Mouse (Mus musculus): ENCODE data around the gene Tmem218. TPM values are rescaled to one million over a fixed set of nuclear protein-coding genes. Genes with fewer than 3 reads are reported as not detected.

The Tmem218 gene
- polyA plus RNA-seq, 1 experiment, result 3.9 TPM

DNA sequence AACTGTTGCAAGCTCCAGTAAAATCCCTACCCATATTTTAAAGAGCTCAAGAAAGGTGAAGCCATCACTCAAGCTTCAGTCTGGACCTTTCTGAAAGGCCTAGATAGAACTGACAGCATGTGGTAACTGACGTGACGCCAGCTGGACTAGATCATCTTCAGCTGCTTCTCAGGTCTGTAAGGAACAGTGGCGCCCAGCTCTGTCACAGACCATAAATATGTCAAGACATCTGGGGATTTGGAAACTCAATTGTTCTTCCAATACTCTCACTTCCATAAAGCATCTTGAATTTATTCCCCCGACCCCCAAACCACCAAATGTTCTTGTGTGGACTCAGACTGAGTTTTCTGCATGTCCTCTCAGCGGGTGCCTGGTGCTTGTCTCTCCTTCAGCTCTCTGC is 7.6 kb upstream of the Tmem218 start:
- no peak overlapping the region for H3ac ChIP-seq (ENCODE audit: control insufficient read depth, insufficient read length)
- no peak overlapping the region for H3K4me2 ChIP-seq (ENCODE audit: low read depth)
- peaks cover 10% of the 10 kb centered on the region for H3K27me3 ChIP-seq (ENCODE audit: control insufficient read depth, insufficient read depth, insufficient read length)
- H3K36me3 ChIP-seq (ENCODE audit: control insufficient read depth, insufficient read depth), result no peaks in the 10 kb centered on the region
- no peak overlapping the region for H3K4me3 ChIP-seq
- TF ChIP-seq MAX (IDR thresholded peaks at IDR 0.05; ENCODE audit: low read depth) (no peak), E2F4 (IDR thresholded peaks at IDR 0.05; ENCODE audit: insufficient read depth) (no peak)
- H3K79me2 ChIP-seq (ENCODE audit: control insufficient read depth, insufficient read depth), result no peaks in the 10 kb centered on the region

- H3K36me3 ChIP-seq (ENCODE audit: control insufficient read depth, insufficient read depth), result no peaks in the 10 kb centered on the region
- H3K4me3 ChIP-seq, result no peak overlapping the region
- no peaks in the 10 kb centered on the region for H3K79me2 ChIP-seq (ENCODE audit: control insufficient read depth, insufficient read depth)
- TF ChIP-seq MYOG (IDR thresholded peaks at IDR 0.05; ENCODE audit: control insufficient read depth in 1 of 3, insufficient read depth in 1 of 3, insufficient read length in 2 of 3, low read depth in 2 of 3), result no peak
- TF ChIP-seq TCF3 (IDR thresholded peaks at IDR 0.05; ENCODE audit: insufficient read length, low read depth), result no peak
- no peak for TF ChIP-seq USF1 (IDR thresholded peaks at IDR 0.05; ENCODE audit: low read depth)
- TF ChIP-seq MYOD1 (IDR thresholded peaks at IDR 0.05; ENCODE audit: control insufficient read depth in 1 of 3, insufficient read length in 2 of 3, low read depth in 2 of 3), result no peak
- TF ChIP-seq REST (IDR thresholded peaks at IDR 0.05; ENCODE audit: insufficient read depth, insufficient read length), result no peak
- TF ChIP-seq TCF12 (IDR thresholded peaks at IDR 0.05; ENCODE audit: insufficient read depth, poor library complexity, severe bottlenecking), result no peak
- no peak for TF ChIP-seq CEBPB (IDR thresholded peaks at IDR 0.05; ENCODE audit: insufficient read depth, poor library complexity, severe bottlenecking)
- no peak for TF ChIP-seq POLR2AphosphoS2 (IDR thresholded peaks at IDR 0.05; ENCODE audit: insufficient read length, low read depth)
- TF ChIP-seq SRF (IDR thresholded peaks at IDR 0.05; ENCODE audit: control insufficient read depth, insufficient read length, low read depth), result no peak
- no peak for TF ChIP-seq POLR2A (IDR thresholded peaks at IDR 0.05; ENCODE audit: insufficient read length, low read depth)
- no peak for TF ChIP-seq MAX (IDR thresholded peaks at IDR 0.05; ENCODE audit: low read depth)
- no peak overlapping the region for H3K4me2 ChIP-seq (ENCODE audit: low read depth)
- no peak overlapping the region for H3ac ChIP-seq (ENCODE audit: control insufficient read depth, insufficient read length)
- H3K27me3 ChIP-seq (ENCODE audit: control insufficient read depth, insufficient read depth, insufficient read length), result no peaks in the 10 kb centered on the region
Measured at GRCm38 (mm10) chr9:37203884-37204283, 4.1 kb upstream of the Tmem218 start.

DNA sequence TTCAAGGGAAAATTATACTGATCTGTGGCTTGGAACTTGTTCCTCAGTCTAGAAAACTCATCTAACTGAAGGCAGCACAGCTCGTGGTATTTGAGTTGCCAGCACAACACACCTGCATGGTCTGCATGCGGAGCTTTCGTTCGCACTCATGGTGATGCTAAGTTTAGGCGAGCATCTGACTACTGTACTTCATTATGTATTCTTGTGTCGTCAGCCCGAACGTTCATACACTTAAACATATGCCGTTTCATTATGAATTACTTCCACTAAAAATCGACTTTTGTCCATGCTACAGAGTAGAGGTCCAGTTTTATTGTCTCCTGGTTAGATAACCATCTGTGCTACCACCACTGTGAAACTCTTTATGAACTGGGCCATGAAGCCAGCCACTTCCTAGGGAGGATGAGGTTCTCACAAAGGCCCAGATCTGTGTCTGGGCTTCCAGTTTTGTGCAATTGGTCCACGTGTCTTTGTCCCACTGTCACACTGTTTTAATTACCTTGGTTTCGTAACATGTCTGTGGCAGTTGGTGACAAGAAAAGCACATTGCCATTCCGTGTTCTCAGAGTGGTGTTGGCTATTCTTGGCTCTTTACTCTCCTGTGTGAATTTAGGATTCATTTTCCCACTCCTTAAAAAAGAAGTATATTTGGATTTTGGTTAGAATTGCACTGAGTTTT is 5.2 kb downstream of the Tmem218 start:
- Histone ChIP-seq H3ac (ENCODE audit: control insufficient read depth, insufficient read length) (no peak overlapping the region), H3K27me3 (ENCODE audit: control insufficient read depth, insufficient read depth, insufficient read length) (no peaks in the 10 kb centered on the region), H3K79me2 (ENCODE audit: control insufficient read depth, insufficient read depth) (no peaks in the 10 kb centered on the region), H3K4me3 (no peak overlapping the region), H3K36me3 (ENCODE audit: control insufficient read depth, insufficient read depth) (no peaks in the 10 kb centered on the region), H3K4me2 (ENCODE audit: low read depth) (no peak overlapping the region)
- TF ChIP-seq CEBPB (IDR thresholded peaks at IDR 0.05; ENCODE audit: insufficient read depth, poor library complexity, severe bottlenecking) (no peak), MYOG (IDR thresholded peaks at IDR 0.05; ENCODE audit: control insufficient read depth in 1 of 3, insufficient read depth in 1 of 3, insufficient read length in 2 of 3, low read depth in 2 of 3) (no peak), MYOD1 (IDR thresholded peaks at IDR 0.05; ENCODE audit: control insufficient read depth in 1 of 3, insufficient read length in 2 of 3, low read depth in 2 of 3) (no peak), MAX (IDR thresholded peaks at IDR 0.05; ENCODE audit: low read depth) (no peak), POLR2A (IDR thresholded peaks at IDR 0.05; ENCODE audit: insufficient read length, low read depth) (no peak), SRF (IDR thresholded peaks at IDR 0.05; ENCODE audit: control insufficient read depth, insufficient read length, low read depth) (no peak), USF1 (IDR thresholded peaks at IDR 0.05; ENCODE audit: low read depth) (no peak), TCF3 (IDR thresholded peaks at IDR 0.05; ENCODE audit: insufficient read length, low read depth) (no peak), TCF12 (IDR thresholded peaks at IDR 0.05; ENCODE audit: insufficient read depth, poor library complexity, severe bottlenecking) (no peak), REST (IDR thresholded peaks at IDR 0.05; ENCODE audit: insufficient read depth, insufficient read length) (no peak), POLR2AphosphoS2 (IDR thresholded peaks at IDR 0.05; ENCODE audit: insufficient read length, low read depth) (no peak), E2F4 (IDR thresholded peaks at IDR 0.05; ENCODE audit: insufficient read depth) (no peak)

DNA sequence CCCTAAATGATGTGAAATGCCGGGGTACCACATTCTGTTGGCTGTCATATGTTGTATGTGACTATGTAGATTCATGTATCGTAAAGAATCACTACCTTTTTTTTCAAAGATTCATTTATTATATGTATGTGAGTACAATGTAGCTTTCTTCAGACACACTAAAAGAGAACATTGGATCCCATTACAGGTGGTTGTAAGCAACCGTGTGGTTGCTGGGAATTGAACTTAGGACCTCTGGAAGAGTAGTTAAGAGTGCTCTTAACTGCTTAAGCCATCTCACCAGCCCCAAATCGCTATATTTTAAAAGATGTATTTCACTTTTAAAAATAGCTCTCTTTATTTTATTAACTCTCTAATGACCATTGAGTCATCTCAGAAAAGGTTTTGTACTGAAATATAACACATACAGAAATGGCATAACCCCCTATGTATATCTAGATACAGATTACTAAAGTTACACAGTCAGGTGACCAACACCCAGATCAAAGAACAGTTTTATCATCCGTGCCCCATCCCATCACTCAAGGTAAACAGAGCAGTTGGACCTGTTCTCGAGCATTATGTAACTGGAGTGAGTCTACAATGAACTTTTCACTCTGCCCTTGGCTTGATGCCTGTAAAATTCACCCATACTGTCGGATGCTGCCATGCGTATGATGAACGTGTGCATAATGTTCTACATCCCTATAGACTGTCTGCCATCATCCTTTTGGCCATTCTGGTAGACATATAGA is 6.5 kb downstream of the Tmem218 start:
- H3K36me3 ChIP-seq (ENCODE audit: control insufficient read depth, insufficient read depth), result no peaks in the 10 kb centered on the region
- TF ChIP-seq TCF12 (IDR thresholded peaks at IDR 0.05; ENCODE audit: insufficient read depth, poor library complexity, severe bottlenecking) (no peak), REST (IDR thresholded peaks at IDR 0.05; ENCODE audit: insufficient read depth, insufficient read length) (no peak), USF1 (IDR thresholded peaks at IDR 0.05; ENCODE audit: low read depth) (no peak)
- no peaks in the 10 kb centered on the region for H3K27me3 ChIP-seq (ENCODE audit: control insufficient read depth, insufficient read depth, insufficient read length)
- H3ac ChIP-seq (ENCODE audit: control insufficient read depth, insufficient read length), result no peak overlapping the region
- no peak overlapping the region for H3K4me3 ChIP-seq
- H3K4me2 ChIP-seq (ENCODE audit: low read depth), result no peak overlapping the region
- no peaks in the 10 kb centered on the region for H3K79me2 ChIP-seq (ENCODE audit: control insufficient read depth, insufficient read depth)

DNA sequence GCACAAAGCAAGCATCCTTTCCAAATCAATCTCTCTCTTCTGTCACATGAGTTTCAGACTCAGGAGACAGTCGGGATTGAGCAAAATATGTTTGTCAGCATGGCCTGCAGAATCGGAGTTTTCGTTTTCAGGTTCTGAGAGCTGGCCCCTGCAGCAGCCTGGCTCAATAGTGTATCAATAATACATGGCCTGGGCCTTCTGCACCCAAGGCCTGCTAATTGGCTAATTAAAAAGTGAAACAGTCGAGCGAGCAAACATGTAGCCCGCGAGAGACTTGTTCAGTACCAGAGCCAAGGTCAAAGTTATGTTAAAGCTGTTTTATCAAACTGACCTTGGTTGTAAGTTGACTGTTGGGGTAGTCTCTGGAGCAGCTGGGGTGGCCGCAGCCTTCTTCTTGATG is 12.7 kb downstream of the Tmem218 start:
- no peak overlapping the region for H3K4me3 ChIP-seq
- TF ChIP-seq TCF12 (IDR thresholded peaks at IDR 0.05; ENCODE audit: insufficient read depth, poor library complexity, severe bottlenecking), result no peak
- no peaks in the 10 kb centered on the region for H3K36me3 ChIP-seq (ENCODE audit: control insufficient read depth, insufficient read depth)
- no peaks in the 10 kb centered on the region for H3K79me2 ChIP-seq (ENCODE audit: control insufficient read depth, insufficient read depth)
- no peak overlapping the region for H3ac ChIP-seq (ENCODE audit: control insufficient read depth, insufficient read length)
- no peaks in the 10 kb centered on the region for H3K27me3 ChIP-seq (ENCODE audit: control insufficient read depth, insufficient read depth, insufficient read length)
- no peak overlapping the region for H3K4me2 ChIP-seq (ENCODE audit: low read depth)
